Mouse (Mus musculus) embryonic facial prominence, embryonic 14.5 days (tissue): ENCODE measurements at regions not wholly inside any gene's neighbourhood (a gene's known extent, or its start where the extent isn't known, plus 50 kb on each side); places are given as distances from the start of the nearest gene placed in this dataset.

Experiments
- ATAC-seq: fragments of 200-750 bp; cut with Nextera tagmentation; 2 replicates; pipeline ENCODE4 v1.8.0; 2017; ENCODE audit warnings: low read depth, moderate number of reproducible peaks, moderate TSS enrichment
- DNase-seq: peaks from one replicate; pipeline ENCODE4 v3.0.0-alpha.2; 2015; ENCODE audit warnings: low spot score
- H3K27ac ChIP-seq: fragments of 300-500 bp; sonication (generic); replicated peaks from 2 replicates; pipeline ENCODE4 v1.5.1; 2014; ENCODE audit warnings: low read depth, mild to moderate bottlenecking, low read length, moderate library complexity
- H3K27me3 ChIP-seq: fragments of 300-500 bp; sonication (generic); replicated peaks from 2 replicates; pipeline ENCODE4 v1.6.1; 2014; ENCODE audit warnings: low read length; ENCODE audit not compliant: control insufficient read depth, insufficient read depth
- H3K36me3 ChIP-seq: fragments of 300-500 bp; sonication (generic); 2 replicates; pipeline ENCODE4 v1.6.1; 2014; ENCODE audit warnings: low read length, mixed read lengths; ENCODE audit not compliant: control insufficient read depth, insufficient read depth
- H3K4me1 ChIP-seq: fragments of 300-500 bp; sonication (generic); 2 replicates; pipeline ENCODE4 v1.6.1; 2014; ENCODE audit warnings: antibody characterized with exemption, low read length; ENCODE audit not compliant: control insufficient read depth, insufficient read depth
- H3K4me2 ChIP-seq: fragments of 300-500 bp; sonication (generic); 2 replicates; pipeline ENCODE4 v1.6.1; 2014; ENCODE audit warnings: low read depth, mild to moderate bottlenecking, low read length, moderate library complexity, mixed read lengths
- H3K4me3 ChIP-seq: fragments of 300-500 bp; sonication (generic); 2 replicates; pipeline ENCODE4 v1.5.1; 2014; ENCODE audit warnings: low read depth, mild to moderate bottlenecking, low read length
- H3K9ac ChIP-seq: fragments of 300-500 bp; sonication (generic); 2 replicates; pipeline ENCODE4 v1.6.1; 2014; ENCODE audit warnings: low read depth, mild to moderate bottlenecking, low read length, moderate library complexity, mixed read lengths
- H3K9me3 ChIP-seq: fragments of 300-500 bp; sonication (generic); 2 replicates; pipeline ENCODE4 v1.6.1; 2016; ENCODE audit warnings: low read length; ENCODE audit not compliant: control insufficient read depth
- WGBS: fragments of 180-500 bp; shearing (Covaris S2); extraction: QIAGEN DNeasy Blood & Tissue Kit; methylation state at CpG from one replicate; pipeline ENCODE4 v1.1.7; 2014; 5-methylcytosine and 5-hydroxymethylcytosine counted together

GRCm38 (mm10) chr9:86044098-86044497 is 201.9 kb downstream of the Tpbg start:
- H3K4me1 ChIP-seq: no peaks in the 10 kb centered on the region
- no peak overlapping the region for H3K9ac ChIP-seq
- no peaks in the 10 kb centered on the region for H3K36me3 ChIP-seq
- WGBS: 47% methylated on average over 4 of the region's 4 CpGs
- no peaks in the 10 kb centered on the region for H3K27me3 ChIP-seq
- H3K4me3 ChIP-seq: no peak overlapping the region
- no peak overlapping the region for H3K27ac ChIP-seq
- ATAC-seq (no peak), DNase-seq (no peak)
- no peak overlapping the region for H3K4me2 ChIP-seq
- no peaks in the 10 kb centered on the region for H3K9me3 ChIP-seq

GRCm38 (mm10) chr9:86058116-86058515 is 215.9 kb downstream of the Tpbg start:
- WGBS: 73% methylated on average over 4 of the region's 4 CpGs
- Histone ChIP-seq H3K36me3 (no peaks in the 10 kb centered on the region), H3K27ac (no peak overlapping the region), H3K27me3 (no peaks in the 10 kb centered on the region), H3K4me2 (no peak overlapping the region), H3K4me1 (no peaks in the 10 kb centered on the region), H3K9me3 (no peaks in the 10 kb centered on the region), H3K4me3 (no peak overlapping the region), H3K9ac (no peak overlapping the region)
- ATAC-seq (no peak), DNase-seq (peak; percentile 30)

- Histone ChIP-seq H3K36me3 (no peaks in the 10 kb centered on the region), H3K9ac (no peak overlapping the region), H3K4me2 (no peak overlapping the region), H3K4me1 (no peaks in the 10 kb centered on the region), H3K9me3 (no peaks in the 10 kb centered on the region), H3K4me3 (no peak overlapping the region), H3K27me3 (no peaks in the 10 kb centered on the region), H3K27ac (no peak overlapping the region)
- no peak for ATAC-seq
- DNase-seq: peak; percentile 19
- 61% methylated on average over 6 of the region's 6 CpGs for WGBS
Observed at GRCm38 (mm10) chr9:86060049-86060448, 217.9 kb downstream of the Tpbg start.

GRCm38 (mm10) chr9:86061230-86061629 is 219.1 kb downstream of the Tpbg start:
- no peak overlapping the region for H3K9ac ChIP-seq
- no peaks in the 10 kb centered on the region for H3K27me3 ChIP-seq
- DNase-seq (no peak), ATAC-seq (no peak)
- H3K36me3 ChIP-seq: no peaks in the 10 kb centered on the region
- no peak overlapping the region for H3K27ac ChIP-seq
- no peak overlapping the region for H3K4me3 ChIP-seq
- H3K4me1 ChIP-seq: no peaks in the 10 kb centered on the region
- H3K4me2 ChIP-seq: no peak overlapping the region
- H3K9me3 ChIP-seq: no peaks in the 10 kb centered on the region
- WGBS: 92% methylated on average over 4 of the region's 4 CpGs

GRCm38 (mm10) chr9:86079275-86079674 is 237.1 kb downstream of the Tpbg start:
- DNase-seq: no peak
- Histone ChIP-seq H3K9ac (no peak overlapping the region), H3K4me1 (no peaks in the 10 kb centered on the region), H3K27me3 (no peaks in the 10 kb centered on the region), H3K4me2 (no peak overlapping the region), H3K9me3 (no peaks in the 10 kb centered on the region), H3K4me3 (no peak overlapping the region), H3K27ac (no peak overlapping the region), H3K36me3 (no peaks in the 10 kb centered on the region)
- no peak for ATAC-seq

- H3K27ac ChIP-seq: no peak overlapping the region
- H3K9ac ChIP-seq: no peak overlapping the region
- peak; percentile 13 for DNase-seq
- no peaks in the 10 kb centered on the region for H3K27me3 ChIP-seq
- no peaks in the 10 kb centered on the region for H3K4me1 ChIP-seq
- no peaks in the 10 kb centered on the region for H3K36me3 ChIP-seq
- 81% methylated on average over 6 of the region's 6 CpGs for WGBS
- peak; percentile 60; the same call in 1 of the 2 replicates for ATAC-seq
- no peak overlapping the region for H3K4me3 ChIP-seq
- H3K4me2 ChIP-seq: no peak overlapping the region
- H3K9me3 ChIP-seq: no peaks in the 10 kb centered on the region
Observed at GRCm38 (mm10) chr9:86081873-86082272, 239.7 kb downstream of the Tpbg start.

GRCm38 (mm10) chr9:86092998-86093397 is 250.8 kb downstream of the Tpbg start:
- Histone ChIP-seq H3K9me3 (no peaks in the 10 kb centered on the region), H3K9ac (no peak overlapping the region), H3K4me2 (no peak overlapping the region), H3K4me3 (no peak overlapping the region), H3K36me3 (no peaks in the 10 kb centered on the region), H3K27me3 (no peaks in the 10 kb centered on the region), H3K4me1 (peaks cover 3% of the 10 kb centered on the region; the same call in 1 of the 2 replicates), H3K27ac (no peak overlapping the region)
- ATAC-seq (no peak), DNase-seq (no peak)

GRCm38 (mm10) chr9:86095460-86095859 is 253.3 kb downstream of the Tpbg start:
- WGBS: 54% methylated on average over 2 of the region's 2 CpGs
- Histone ChIP-seq H3K4me1 (peaks cover 3% of the 10 kb centered on the region; the same call in 1 of the 2 replicates), H3K4me3 (no peak overlapping the region), H3K27me3 (no peaks in the 10 kb centered on the region), H3K27ac (no peak overlapping the region), H3K4me2 (no peak overlapping the region), H3K9ac (no peak overlapping the region), H3K9me3 (no peaks in the 10 kb centered on the region), H3K36me3 (no peaks in the 10 kb centered on the region)
- no peak for ATAC-seq
- DNase-seq: no peak

- no peak overlapping the region for H3K27ac ChIP-seq
- H3K4me2 ChIP-seq: no peak overlapping the region
- no peaks in the 10 kb centered on the region for H3K9me3 ChIP-seq
- ATAC-seq (no peak), DNase-seq (no peak)
- WGBS: 55% methylated on average over 1 of the region's 1 CpGs
- H3K4me3 ChIP-seq: no peak overlapping the region
- peaks cover 3% of the 10 kb centered on the region; the same call in 1 of the 2 replicates for H3K4me1 ChIP-seq
- H3K27me3 ChIP-seq: no peaks in the 10 kb centered on the region
- no peak overlapping the region for H3K9ac ChIP-seq
- no peaks in the 10 kb centered on the region for H3K36me3 ChIP-seq
Observed at GRCm38 (mm10) chr9:86096246-86096645, 254.1 kb downstream of the Tpbg start.
